Mouse (Mus musculus) lung, postnatal 0 days (tissue): ENCODE measurements around the gene Wdr86.

ENCODE experiments used
- CTCF ChIP-seq: IDR thresholded peaks from 2 replicates; pipeline ENCODE4 v1.5.1; 2016; ENCODE audit warnings: antibody characterized with exemption, mild to moderate bottlenecking
- EP300 ChIP-seq: IDR thresholded peaks from 2 replicates; pipeline ENCODE4 v1.6.1; 2016; ENCODE audit warnings: antibody characterized with exemption, mild to moderate bottlenecking, control low read depth

- TF ChIP-seq CTCF (no peak), EP300 (no peak)
These were observed 25.9 kb downstream of the Wdr86 start for GRCm38 (mm10) chr5:24704615-24705014.
